Mouse (Mus musculus) heart, postnatal 4 days (tissue): ENCODE data around the gene Sergef. TPM values are rescaled to one million over a fixed set of nuclear protein-coding genes. Genes with fewer than 3 reads are reported as not detected.

ENCODE experiments used
- DNase-seq: peaks from one replicate; pipeline ENCODE4 v3.0.0; 2021
- total RNA-seq, 2 experiments: library from RNA; stranded (reverse); gene quantifications; 2 replicates each; pipeline ENCODE4 v1.2.3; 2021

Sergef gene
- total RNA-seq, 2 experiments from 2014 or later: 10.6 to 11.3 TPM

- no peak for DNase-seq
Observed at GRCm38 (mm10) chr7:46447473-46448165, 192.0 kb downstream of the Sergef start.

DNA sequence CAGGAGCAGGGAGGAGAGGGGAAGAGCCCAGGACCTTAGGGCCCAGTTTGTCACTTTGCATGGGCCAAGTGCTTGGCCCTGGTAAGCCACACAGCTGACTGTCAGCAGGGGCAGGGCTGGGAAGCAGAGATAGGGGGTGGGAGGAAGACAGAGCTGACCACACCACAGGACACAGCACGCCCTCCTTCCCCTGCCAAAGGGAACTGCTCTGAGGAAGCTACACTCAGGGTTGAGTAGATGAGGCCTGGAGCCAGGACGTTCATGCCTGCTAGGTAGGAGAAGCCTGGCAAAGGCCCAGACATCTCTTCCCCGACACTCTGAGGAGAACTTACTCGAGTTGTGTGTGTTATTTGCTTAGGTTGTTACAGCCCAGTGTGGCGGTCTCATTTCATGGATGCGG, 193.7 kb downstream of the Sergef start:
- DNase-seq: no peak

- DNase-seq: no peak
Observed at GRCm38 (mm10) chr7:46443163-46443562, 196.4 kb downstream of the Sergef start.

GRCm38 (mm10) chr7:46438537-46439141, 201.0 kb downstream of the Sergef start:
- no peak for DNase-seq

DNA sequence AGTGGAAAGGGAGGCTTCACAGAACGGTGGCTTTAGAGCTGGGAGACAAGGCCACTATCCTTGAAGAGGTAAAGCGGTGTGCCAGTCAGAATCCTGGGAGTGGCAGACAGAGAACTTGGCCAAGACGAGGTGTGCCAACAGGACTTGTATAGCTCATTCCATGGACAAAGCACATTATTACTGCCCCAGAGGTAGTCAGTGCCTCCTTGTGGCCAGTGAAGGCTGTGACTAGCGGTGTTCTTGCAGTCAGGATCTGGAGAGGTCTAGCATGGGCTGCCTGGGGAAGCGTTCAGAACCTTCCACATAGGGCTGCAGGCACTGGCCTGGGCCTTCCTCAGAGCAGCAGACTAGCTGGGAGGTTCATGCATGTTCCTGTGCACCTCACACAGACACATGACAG, 203.8 kb downstream of the Sergef start:
- DNase-seq: no peak

DNA sequence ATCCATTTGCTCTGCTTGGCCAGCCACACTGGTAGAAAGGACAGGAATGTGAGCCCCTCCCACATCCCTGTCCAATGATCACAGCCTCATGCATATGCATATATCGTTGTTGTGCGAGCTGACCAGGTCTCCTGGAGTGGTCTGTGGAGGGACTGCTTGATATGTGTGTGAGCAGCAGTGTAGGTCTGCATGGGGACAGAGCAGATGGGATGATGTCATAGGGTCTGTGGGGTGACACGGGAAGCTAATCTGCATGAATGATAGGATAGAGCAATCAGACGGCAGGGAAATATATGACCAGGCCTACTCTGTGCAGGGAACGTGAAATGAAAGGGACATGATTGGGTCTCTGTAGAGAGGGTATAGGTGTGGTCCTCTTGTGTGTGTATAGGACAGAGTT, 205.7 kb downstream of the Sergef start:
- DNase-seq: no peak

DNA sequence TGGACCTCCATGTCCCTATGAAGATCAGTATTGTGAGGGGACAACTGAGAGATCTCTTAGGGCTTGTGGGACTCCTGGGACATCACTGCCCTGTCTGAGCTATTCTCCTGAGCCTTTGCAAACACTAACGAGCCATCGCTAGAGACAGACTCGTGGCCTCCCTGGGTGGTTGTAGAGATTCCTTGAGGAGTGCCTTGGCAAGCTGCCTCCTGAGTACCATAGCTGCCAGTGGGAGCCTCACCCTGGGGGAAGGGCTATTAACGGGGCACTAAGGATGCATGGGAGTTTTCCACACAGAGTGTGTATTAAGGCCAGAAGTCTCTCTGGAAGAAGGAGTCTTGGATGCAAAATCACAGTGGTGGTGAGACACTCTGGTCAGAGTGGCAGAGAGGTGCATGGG, 214.6 kb downstream of the Sergef start:
- no peak for DNase-seq

- DNase-seq: no peak
Observed at GRCm38 (mm10) chr7:46423951-46424350, 215.7 kb downstream of the Sergef start.

GRCm38 (mm10) chr7:46422764-46423412, 216.7 kb downstream of the Sergef start:
- peak; percentile 56 for DNase-seq

GRCm38 (mm10) chr7:46422052-46422763, 217.4 kb downstream of the Sergef start:
- DNase-seq: no peak

- no peak for DNase-seq
Observed at GRCm38 (mm10) chr7:46421535-46421934, 218.1 kb downstream of the Sergef start.

GRCm38 (mm10) chr7:46418102-46418622, 221.4 kb downstream of the Sergef start:
- DNase-seq: no peak

- no peak for DNase-seq
Observed at GRCm38 (mm10) chr7:46417467-46417866, 222.1 kb downstream of the Sergef start.

DNA sequence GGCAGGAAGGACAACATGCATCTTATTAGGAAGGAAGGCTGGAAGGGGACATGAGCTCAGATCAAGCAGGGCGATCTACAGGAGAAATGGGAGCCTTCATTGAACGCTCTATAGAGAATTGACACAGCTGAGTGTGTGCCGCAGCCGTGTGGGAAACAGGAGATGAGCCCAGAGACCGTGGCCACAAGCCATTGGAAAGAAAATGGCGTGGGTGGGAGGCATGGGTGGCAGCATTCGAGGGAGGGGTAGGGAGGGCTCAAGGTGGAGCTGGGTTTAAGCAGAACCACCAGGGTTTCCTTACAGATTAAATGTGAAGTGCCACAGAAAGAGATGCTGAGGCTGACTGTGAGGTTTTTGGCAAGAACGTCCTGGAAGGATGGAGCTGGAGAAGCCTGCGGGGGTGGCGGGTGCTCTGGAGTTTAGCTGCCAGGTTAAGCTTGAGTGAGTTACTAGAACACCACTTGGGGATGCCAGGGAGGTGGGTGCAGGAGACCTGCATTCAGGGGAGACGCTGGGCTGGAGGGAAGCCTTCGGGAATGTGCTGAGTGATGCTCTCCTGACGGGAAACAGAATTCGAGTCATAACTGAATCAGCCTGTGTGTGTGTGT, 223.7 kb downstream of the Sergef start:
- DNase-seq: no peak

GRCm38 (mm10) chr7:46413959-46414725, 225.5 kb downstream of the Sergef start:
- no peak for DNase-seq

DNA sequence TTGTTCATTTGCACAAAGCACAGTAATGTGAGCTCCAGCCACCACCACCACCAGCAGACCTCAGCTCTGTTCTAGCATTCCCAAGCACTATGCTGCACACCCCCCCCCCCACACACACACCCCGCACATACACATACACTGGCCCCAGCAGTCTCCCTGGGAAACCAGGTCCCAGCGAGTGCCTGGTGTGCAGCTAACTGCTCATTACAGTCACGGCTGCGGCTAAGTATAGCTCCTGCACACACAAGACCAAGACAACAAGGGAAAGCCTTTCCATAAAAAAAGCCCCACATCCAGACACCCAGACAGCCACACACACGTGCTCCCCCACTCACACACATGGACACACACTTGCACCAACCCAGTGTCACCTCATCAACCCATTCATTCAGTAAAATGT, 226.8 kb downstream of the Sergef start:
- no peak for DNase-seq

DNA sequence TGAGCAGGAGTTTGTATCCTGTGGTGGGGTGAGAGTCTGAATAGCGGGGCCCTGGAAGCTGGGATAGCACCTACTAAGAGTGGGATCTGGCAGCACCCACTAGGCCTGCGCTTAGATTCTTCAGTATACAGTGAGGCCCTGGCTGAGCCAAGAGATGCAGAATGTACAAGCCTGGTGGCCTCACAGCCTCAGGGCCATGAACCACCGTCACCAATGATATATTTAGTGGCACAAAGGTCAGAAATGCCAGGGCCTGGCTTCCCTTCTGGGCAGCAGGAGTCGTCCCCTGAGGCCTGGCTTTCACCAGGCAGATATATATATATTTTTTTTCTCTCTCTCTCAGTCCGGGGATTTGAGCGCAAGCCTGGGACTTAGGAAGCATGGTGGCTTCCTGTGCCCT, 228.9 kb downstream of the Sergef start:
- no peak for DNase-seq

DNA sequence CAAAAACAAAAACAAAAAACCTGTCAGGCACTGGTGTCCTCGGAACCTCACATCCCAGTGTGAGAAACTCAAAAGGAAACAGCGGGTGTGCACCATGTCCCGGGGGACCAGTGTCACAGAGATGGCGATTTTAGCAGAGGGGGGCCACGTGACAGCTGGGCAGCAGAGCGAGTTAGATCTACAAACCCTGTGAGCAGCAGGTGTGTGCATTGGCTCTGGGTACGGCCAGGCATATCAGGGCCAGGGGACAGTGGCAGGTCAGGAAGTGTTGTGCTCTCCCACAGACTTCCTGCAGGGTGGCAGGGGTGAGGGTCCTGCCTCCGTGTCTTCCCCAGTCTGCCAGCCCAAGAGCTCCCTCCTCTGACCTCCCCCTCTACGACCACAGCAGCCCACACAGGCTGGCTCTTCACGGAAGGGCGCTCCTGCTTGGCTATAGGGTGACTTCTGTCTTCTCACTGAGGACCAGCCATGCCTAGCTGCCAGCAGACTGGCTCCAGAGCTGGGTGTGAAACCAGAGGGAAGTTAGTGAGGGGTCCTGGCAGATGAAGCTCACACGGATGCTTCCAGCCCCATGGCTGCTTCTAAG, 230.3 kb downstream of the Sergef start:
- DNase-seq: no peak

DNA sequence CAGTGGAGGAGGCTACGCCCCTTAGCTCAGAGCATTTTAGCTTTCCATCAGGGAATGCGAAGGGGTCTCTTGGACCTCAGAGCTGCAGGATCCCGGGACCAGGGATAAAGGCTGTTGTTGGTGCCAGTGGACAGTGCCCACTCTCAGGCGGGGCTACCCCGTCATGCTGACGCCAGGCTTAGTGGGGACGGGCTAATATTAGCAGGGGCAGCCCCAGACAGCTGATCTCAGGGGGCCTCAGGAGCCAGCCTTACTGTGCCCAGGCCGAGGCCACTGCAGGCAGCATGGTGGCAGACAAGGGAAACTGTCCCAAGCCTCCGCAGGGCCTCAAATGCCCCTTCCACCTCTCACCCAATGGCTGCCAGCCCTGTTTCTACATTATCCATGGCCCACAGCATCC, 231.0 kb downstream of the Sergef start:
- DNase-seq: no peak

GRCm38 (mm10) chr7:46404756-46405155, 234.9 kb downstream of the Sergef start:
- no peak for DNase-seq
